Mouse (Mus musculus) gastrocnemius, postnatal 14 days (tissue): Measurements from ENCODE around the gene Cnfn. TPM values are rescaled to one million over a fixed set of nuclear protein-coding genes. Genes with fewer than 3 reads are reported as not detected.

Experiments
- total RNA-seq, 2 experiments: library from RNA; stranded (reverse); gene quantifications; 2 replicates each; pipeline ENCODE4 v1.2.3; 2021

The Cnfn gene
- total RNA-seq, 2 experiments from 2014 or later, result not detected

Other genes starting within 250 kb of the Cnfn start
- gene Pou2f2, start 190.0 kb downstream of the Cnfn start, total RNA-seq, result under 1 TPM; 0.13 to 0.35 TPM
- 1 to 10 TPM; 5.7 to 8.7 TPM for gene Dedd2, start 149.1 kb downstream of the Cnfn start, total RNA-seq
- gene Zfp526, start 148.3 kb downstream of the Cnfn start, total RNA-seq, result 1 to 10 TPM; 5.4 to 5.9 TPM
- gene Gsk3a, start 131.9 kb downstream of the Cnfn start, total RNA-seq, result 10 to 100 TPM; 46.5 to 51.4 TPM
- 10 to 100 TPM in 1 of 2 experiments, 1 to 10 TPM in 1; 9.8 to 11.8 TPM for gene Erf, start 119.0 kb downstream of the Cnfn start, total RNA-seq
- 10 to 100 TPM; 38.2 to 44.1 TPM for gene Cic, start 102.0 kb downstream of the Cnfn start, total RNA-seq
- gene Pafah1b3, start 71.7 kb downstream of the Cnfn start, total RNA-seq, result 1 to 10 TPM; 3.0 to 4.5 TPM
- not detected for gene Prr19, start 68.3 kb downstream of the Cnfn start, total RNA-seq
- not detected for gene Tmem145, start 63.6 kb downstream of the Cnfn start, total RNA-seq
- gene Megf8, start 52.6 kb downstream of the Cnfn start, total RNA-seq, result 10 to 100 TPM; 18.5 to 19.7 TPM
- gene Lipe, start 29.0 kb upstream of the Cnfn start, total RNA-seq, result 10 to 100 TPM; 11.4 to 18.8 TPM
- gene Cxcl17, start 43.2 kb upstream of the Cnfn start, total RNA-seq, result not detected
- 1 to 10 TPM; 5.1 to 6.4 TPM for gene Ceacam1, start 107.9 kb upstream of the Cnfn start, total RNA-seq
- under 1 TPM; 0.43 to 0.60 TPM for gene Ceacam2, start 170.1 kb upstream of the Cnfn start, total RNA-seq
- not detected for gene Erich4, start 246.2 kb upstream of the Cnfn start, total RNA-seq
- 10 to 100 TPM; 24.2 to 31.3 TPM for gene Dmac2, start 249.7 kb upstream of the Cnfn start, total RNA-seq